Mouse (Mus musculus): ENCODE measurements around the gene Gnat1.

DNA sequence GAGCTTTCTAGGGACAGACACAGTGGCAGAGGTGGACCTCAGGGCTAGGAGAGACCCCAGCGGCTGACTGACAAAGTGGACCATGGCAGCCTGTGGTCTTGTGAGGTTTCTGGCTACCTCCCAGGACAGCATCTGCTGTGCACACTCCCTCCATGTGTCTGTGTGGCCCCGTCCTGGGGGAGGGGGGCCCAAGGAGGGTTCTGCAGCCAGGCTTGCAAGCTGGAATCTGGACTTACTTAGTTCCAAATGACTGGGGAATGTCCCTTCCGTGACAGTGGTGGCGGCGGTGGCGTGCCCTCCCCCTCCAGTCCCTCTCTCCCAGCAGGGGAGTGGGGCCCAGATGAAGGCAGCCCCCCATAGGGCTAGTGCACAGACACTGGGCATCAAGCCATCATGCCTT is 37.4 kb upstream of the Gnat1 start:
- no peak for TF ChIP-seq CTCF (IDR thresholded peaks at IDR 0.05; ENCODE audit: low read depth)
- no peak for TF ChIP-seq EP300 (IDR thresholded peaks at IDR 0.05; ENCODE audit: low read depth)

Data from liver, postnatal 0 days (tissue).